Mouse (Mus musculus) embryonic facial prominence, embryonic 14.5 days (tissue): ENCODE measurements around the gene Slc41a3. TPM values are rescaled to one million over a fixed set of nuclear protein-coding genes. Genes with fewer than 3 reads are reported as not detected.
"Not testable (repeated sequence)": the region's sequence is repeated elsewhere in the genome, so short reads cannot be mapped to it uniquely, and the experiment has no call there.

Experiments used
- ATAC-seq: fragments of 200-750 bp; cut with Nextera tagmentation; 2 replicates; pipeline ENCODE4 v1.8.0; 2017; ENCODE audit warnings: low read depth, moderate number of reproducible peaks, moderate TSS enrichment
- DNase-seq: peaks from one replicate; pipeline ENCODE4 v3.0.0-alpha.2; 2015; ENCODE audit warnings: low spot score
- H3K27ac ChIP-seq: fragments of 300-500 bp; sonication (generic); replicated peaks from 2 replicates; pipeline ENCODE4 v1.5.1; 2014; ENCODE audit warnings: low read depth, mild to moderate bottlenecking, low read length, moderate library complexity
- H3K27me3 ChIP-seq: fragments of 300-500 bp; sonication (generic); replicated peaks from 2 replicates; pipeline ENCODE4 v1.6.1; 2014; ENCODE audit warnings: low read length; ENCODE audit not compliant: control insufficient read depth, insufficient read depth
- H3K36me3 ChIP-seq: fragments of 300-500 bp; sonication (generic); 2 replicates; pipeline ENCODE4 v1.6.1; 2014; ENCODE audit warnings: low read length, mixed read lengths; ENCODE audit not compliant: control insufficient read depth, insufficient read depth
- H3K4me1 ChIP-seq: fragments of 300-500 bp; sonication (generic); 2 replicates; pipeline ENCODE4 v1.6.1; 2014; ENCODE audit warnings: antibody characterized with exemption, low read length; ENCODE audit not compliant: control insufficient read depth, insufficient read depth
- H3K4me2 ChIP-seq: fragments of 300-500 bp; sonication (generic); 2 replicates; pipeline ENCODE4 v1.6.1; 2014; ENCODE audit warnings: low read depth, mild to moderate bottlenecking, low read length, moderate library complexity, mixed read lengths
- H3K4me3 ChIP-seq: fragments of 300-500 bp; sonication (generic); 2 replicates; pipeline ENCODE4 v1.5.1; 2014; ENCODE audit warnings: low read depth, mild to moderate bottlenecking, low read length
- H3K9ac ChIP-seq: fragments of 300-500 bp; sonication (generic); 2 replicates; pipeline ENCODE4 v1.6.1; 2014; ENCODE audit warnings: low read depth, mild to moderate bottlenecking, low read length, moderate library complexity, mixed read lengths
- H3K9me3 ChIP-seq: fragments of 300-500 bp; sonication (generic); 2 replicates; pipeline ENCODE4 v1.6.1; 2016; ENCODE audit warnings: low read length; ENCODE audit not compliant: control insufficient read depth
- WGBS: fragments of 180-500 bp; shearing (Covaris S2); extraction: QIAGEN DNeasy Blood & Tissue Kit; methylation state at CpG from one replicate; pipeline ENCODE4 v1.1.7; 2014; 5-methylcytosine and 5-hydroxymethylcytosine counted together
- polyA plus RNA-seq: library from polyadenylated mRNA; unstranded; fragments of >200 nt; fragmentation: Nextera tagmentation; extraction: Ambion mirVana; gene quantifications from 2 replicates; pipeline ENCODE4 v1.2.1, GENCODE M21; 2014

The Slc41a3 gene
- polyA plus RNA-seq, 1 experiment from 2014 or later: 5.4 TPM

DNA sequence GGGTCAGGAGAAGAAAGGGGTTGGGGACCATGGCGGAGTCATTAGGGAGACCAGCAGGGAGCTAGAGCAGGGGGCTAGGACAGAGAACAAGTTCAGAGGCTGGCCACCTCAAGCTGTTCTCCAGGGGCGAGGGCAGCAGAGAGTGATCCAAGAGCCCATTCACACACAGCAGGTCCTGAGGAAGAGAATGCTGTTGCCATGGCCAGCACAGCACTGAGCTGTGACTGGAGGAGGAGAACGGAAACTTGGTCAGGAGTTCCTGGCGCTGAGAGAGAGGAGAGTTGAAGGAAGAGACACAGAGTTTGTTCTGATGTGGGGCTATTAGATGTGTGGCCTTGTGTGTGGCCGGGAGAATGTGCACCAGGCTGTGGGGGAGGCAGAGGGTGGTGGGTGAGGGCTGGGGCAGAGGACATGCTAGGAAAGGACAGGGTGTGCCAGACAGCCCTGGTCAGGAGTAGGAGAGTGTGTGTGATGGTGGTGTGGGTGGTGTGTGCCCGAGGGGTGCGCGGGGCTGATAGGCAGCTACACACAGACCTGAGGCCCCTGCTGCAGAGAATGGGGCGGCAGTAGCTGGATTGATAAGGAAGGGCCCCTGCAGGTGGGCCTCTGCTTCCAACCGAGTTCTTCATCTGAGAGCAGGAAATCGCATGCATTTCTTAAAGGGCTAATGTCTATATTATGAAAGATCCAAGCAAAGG, 18.4 kb downstream of the Slc41a3 start:
- H3K9me3 ChIP-seq: no peaks in the 10 kb centered on the region
- no peaks in the 10 kb centered on the region for H3K27me3 ChIP-seq
- no peaks in the 10 kb centered on the region for H3K4me1 ChIP-seq
- no peak for DNase-seq
- WGBS: 50% methylated on average over 11 of the region's 11 CpGs
- H3K36me3 ChIP-seq: no peaks in the 10 kb centered on the region
- no peak overlapping the region for H3K27ac ChIP-seq
- no peak overlapping the region for H3K4me3 ChIP-seq
- no peak overlapping the region for H3K4me2 ChIP-seq
- ATAC-seq: no peak
- H3K9ac ChIP-seq: no peak overlapping the region

DNA sequence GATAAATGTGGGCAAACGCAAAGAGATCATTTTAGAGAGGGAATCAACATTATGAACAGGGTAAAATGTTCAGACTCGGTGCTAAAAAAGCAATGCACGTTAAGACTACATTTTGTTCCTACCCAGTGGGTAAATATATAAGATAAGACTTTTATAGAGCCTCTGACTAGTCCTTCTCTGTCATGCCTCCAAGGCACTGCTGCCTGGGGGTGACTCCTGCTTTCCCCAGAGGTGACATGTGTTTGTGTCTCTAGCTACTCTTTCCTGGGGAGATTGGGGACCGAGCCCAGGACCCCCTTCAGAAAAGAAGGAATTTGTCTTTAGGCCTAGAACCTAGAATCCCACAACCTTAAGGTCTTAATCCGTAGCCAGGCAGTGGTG, 18.9 kb downstream of the Slc41a3 start:
- Histone ChIP-seq H3K27me3 (no peaks in the 10 kb centered on the region), H3K27ac (no peak overlapping the region), H3K9ac (no peak overlapping the region), H3K9me3 (no peaks in the 10 kb centered on the region), H3K4me2 (no peak overlapping the region), H3K4me3 (no peak overlapping the region), H3K36me3 (no peaks in the 10 kb centered on the region), H3K4me1 (no peaks in the 10 kb centered on the region)
- no peak for DNase-seq
- ATAC-seq: no peak
- 82% methylated on average over 5 of the region's 5 CpGs for WGBS

DNA sequence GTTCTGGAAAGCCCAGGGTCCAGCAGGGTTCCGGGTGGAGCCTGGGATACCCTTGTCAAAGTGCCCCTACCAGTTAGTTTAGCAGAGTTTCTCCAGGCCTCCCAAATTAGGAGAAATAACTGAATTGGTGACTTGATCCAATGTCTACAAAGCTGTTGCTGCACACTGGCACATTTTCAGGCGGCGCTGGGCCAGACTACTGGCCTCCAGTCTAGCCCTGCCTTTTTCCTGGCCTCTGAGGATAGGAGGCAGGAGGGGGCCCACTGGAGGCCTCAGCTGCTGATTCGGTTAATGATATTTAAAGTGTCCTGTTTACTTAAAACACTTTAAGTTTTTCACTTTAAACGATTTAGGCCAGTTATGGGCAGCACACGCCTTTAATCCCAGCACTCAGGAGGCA, 19.7 kb downstream of the Slc41a3 start:
- DNase-seq: no peak
- no peak for ATAC-seq

DNA sequence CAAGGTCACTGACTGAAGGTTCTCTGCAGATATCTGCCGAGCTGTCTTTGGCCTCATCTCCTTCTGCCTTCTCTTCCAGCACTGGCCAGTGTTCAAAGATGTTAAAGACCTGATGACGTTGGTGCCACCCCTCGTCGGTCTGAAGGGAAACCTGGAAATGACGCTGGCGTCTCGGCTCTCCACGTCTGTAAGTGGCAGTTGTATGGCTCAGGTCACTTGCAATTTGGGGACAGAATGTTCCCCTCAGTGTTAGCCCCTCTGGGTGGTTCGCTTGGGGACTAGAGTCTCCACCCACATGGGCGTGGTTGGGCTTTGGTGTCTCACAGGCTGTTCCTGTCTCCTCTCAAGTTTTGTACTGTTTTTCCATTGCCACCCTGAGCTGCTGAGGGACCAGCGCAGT, 20.2 kb downstream of the Slc41a3 start:
- Histone ChIP-seq H3K27ac (no peak overlapping the region), H3K4me1 (no peaks in the 10 kb centered on the region), H3K4me3 (no peak overlapping the region), H3K4me2 (no peak overlapping the region), H3K9me3 (no peaks in the 10 kb centered on the region), H3K36me3 (no peaks in the 10 kb centered on the region), H3K9ac (no peak overlapping the region), H3K27me3 (no peaks in the 10 kb centered on the region)
- ATAC-seq: no peak
- WGBS: 72% methylated on average over 11 of the region's 11 CpGs
- DNase-seq: no peak

More for the DNA sequence above, 19.7 kb downstream of the Slc41a3 start:
- no peak overlapping the region for H3K27ac ChIP-seq
- no peak overlapping the region for H3K4me3 ChIP-seq
- no peaks in the 10 kb centered on the region for H3K9me3 ChIP-seq
- H3K9ac ChIP-seq: no peak overlapping the region
- no peaks in the 10 kb centered on the region for H3K4me1 ChIP-seq
- no peaks in the 10 kb centered on the region for H3K27me3 ChIP-seq
- WGBS: 82% methylated on average over 6 of the region's 6 CpGs
- H3K36me3 ChIP-seq: no peaks in the 10 kb centered on the region
- H3K4me2 ChIP-seq: no peak overlapping the region

DNA sequence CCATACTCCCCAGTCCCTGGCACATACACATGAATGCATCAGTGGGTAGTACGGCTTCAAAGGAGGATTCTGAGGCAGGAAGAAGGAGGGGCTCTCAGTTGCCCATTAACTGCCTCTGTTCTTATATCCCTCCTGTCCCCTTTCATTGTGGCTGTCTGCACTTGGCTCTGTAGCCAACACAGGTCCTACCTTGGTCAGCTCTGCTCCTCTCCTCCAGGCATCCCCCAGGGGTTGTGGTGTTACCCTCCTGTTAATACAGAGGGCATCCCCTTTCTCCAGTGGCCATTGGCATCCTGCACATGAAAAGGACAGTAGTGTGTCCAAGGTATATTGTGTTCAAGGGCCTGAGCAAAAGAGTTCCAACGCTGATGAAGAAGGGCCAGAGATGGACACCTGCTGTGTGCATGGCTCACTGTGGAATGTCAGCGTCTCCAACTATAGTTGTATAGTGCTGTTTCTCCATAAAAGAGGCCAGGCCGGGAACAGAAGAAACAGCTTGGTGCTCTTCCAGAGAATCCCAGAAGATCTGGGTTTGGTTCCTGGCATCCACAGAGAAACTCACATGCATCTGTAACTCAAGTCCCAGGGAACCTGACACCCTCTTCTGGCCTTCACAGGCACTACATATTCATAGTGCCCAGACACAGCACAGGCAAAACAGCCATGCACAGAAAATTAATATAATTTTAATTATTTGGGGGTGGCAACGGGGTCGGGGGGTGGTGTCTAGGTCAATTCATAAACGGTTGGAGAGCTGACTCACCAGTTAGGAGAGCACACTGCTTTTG, 20.9 kb downstream of the Slc41a3 start:
- Histone ChIP-seq H3K27ac (no peak overlapping the region), H3K4me3 (no peak overlapping the region), H3K9ac (no peak overlapping the region), H3K4me2 (no peak overlapping the region), H3K27me3 (no peaks in the 10 kb centered on the region), H3K4me1 (no peaks in the 10 kb centered on the region), H3K36me3 (no peaks in the 10 kb centered on the region), H3K9me3 (no peaks in the 10 kb centered on the region)
- WGBS: 84% methylated on average over 7 of the region's 7 CpGs
- DNase-seq: no peak
- ATAC-seq: no peak

DNA sequence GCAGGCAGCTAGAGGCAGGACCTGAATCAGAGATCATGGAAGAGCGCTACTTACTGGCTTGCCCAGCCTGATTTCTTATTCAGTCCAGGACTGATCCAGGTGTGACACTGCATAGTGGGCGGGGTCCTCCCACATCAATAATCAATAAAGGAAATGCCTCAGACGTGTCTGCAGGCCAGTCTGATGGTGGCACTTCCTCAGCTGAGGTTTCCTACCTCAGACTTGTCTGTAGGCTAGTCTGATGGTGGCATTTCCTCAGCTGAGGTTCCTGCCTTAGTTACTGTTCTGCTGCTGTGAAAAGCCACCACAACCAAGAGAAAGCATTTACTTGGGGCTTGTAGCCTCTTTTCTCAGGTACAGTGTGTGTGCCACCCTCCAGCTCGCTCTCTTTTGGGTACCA, 23.0 kb downstream of the Slc41a3 start:
- no peak overlapping the region for H3K9ac ChIP-seq
- WGBS: 82% methylated on average over 4 of the region's 4 CpGs
- ATAC-seq (no peak), DNase-seq (no peak)
- H3K4me3 ChIP-seq: no peak overlapping the region
- no peaks in the 10 kb centered on the region for H3K4me1 ChIP-seq
- H3K27me3 ChIP-seq: no peaks in the 10 kb centered on the region
- H3K4me2 ChIP-seq: no peak overlapping the region
- no peaks in the 10 kb centered on the region for H3K9me3 ChIP-seq
- no peak overlapping the region for H3K27ac ChIP-seq
- H3K36me3 ChIP-seq: no peaks in the 10 kb centered on the region

DNA sequence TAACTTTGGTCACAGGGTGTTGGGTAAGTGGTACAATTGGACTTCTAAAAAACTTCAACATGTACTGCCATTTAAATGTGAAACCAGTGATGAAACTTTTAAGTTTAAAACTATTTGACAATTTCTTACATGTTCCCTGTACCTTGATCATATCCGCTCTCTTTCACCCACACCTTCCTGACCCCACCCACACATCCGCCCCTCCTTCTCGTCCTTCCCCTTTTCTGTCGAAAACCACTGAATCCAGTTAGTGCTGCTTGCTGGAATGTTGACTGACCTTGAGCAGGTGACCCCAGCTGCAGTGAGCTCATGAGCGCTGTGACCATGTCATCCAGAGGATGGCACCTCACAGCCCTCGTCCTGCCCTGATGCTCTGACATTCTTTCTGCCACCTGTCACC, 25.0 kb downstream of the Slc41a3 start:
- no peaks in the 10 kb centered on the region for H3K9me3 ChIP-seq
- no peaks in the 10 kb centered on the region for H3K36me3 ChIP-seq
- 73% methylated on average over 6 of the region's 6 CpGs for WGBS
- ATAC-seq (no peak), DNase-seq (no peak)
- no peak overlapping the region for H3K9ac ChIP-seq
- no peaks in the 10 kb centered on the region for H3K4me1 ChIP-seq
- H3K4me2 ChIP-seq: no peak overlapping the region
- H3K27me3 ChIP-seq: no peaks in the 10 kb centered on the region
- no peak overlapping the region for H3K27ac ChIP-seq
- no peak overlapping the region for H3K4me3 ChIP-seq

DNA sequence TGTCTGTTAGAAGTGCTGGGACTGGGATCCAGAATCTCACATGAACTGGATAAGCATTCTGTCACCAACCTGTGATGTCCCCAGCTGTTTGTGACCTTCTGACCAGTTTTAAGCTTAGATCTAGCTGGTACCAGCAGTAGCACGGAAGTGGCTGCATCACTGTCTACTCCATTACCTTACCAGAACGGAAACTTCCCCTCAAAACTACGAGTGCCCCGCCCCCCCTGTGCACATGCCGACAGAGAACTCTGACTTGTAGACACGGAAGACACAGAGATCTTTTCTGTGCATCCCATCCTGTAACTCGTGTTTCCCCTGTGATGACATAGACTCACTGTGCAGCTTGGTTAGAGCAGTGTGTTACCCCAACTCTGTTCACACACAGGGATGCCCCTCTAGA, 25.9 kb downstream of the Slc41a3 start:
- H3K9me3 ChIP-seq: no peaks in the 10 kb centered on the region
- H3K36me3 ChIP-seq: no peaks in the 10 kb centered on the region
- H3K4me3 ChIP-seq: no peak overlapping the region
- H3K4me1 ChIP-seq: no peaks in the 10 kb centered on the region
- H3K27me3 ChIP-seq: no peaks in the 10 kb centered on the region
- no peak overlapping the region for H3K4me2 ChIP-seq
- H3K9ac ChIP-seq: no peak overlapping the region
- WGBS: 89% methylated on average over 7 of the region's 7 CpGs
- no peak overlapping the region for H3K27ac ChIP-seq
- ATAC-seq (no peak), DNase-seq (no peak)

DNA sequence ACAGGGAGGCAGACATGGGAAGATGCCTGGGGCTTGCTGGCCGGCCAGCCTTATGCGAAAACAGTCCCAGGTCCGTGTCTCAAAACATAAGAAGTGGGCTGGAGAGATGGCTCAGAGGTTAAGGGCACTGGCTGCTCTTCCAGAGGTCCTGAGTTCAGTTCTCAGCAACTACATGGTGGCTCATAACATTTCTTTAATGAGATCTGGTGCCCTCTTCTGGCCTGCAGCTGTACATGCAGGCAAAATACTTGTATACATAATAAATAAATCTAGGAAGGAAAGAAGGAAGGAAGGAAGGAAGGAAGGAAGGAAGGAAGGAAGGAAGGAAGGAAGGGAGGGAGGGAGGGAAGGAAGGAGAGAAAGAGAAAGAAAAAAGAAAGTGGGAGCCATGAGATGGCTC, 28.0 kb downstream of the Slc41a3 start:
- ATAC-seq, H3K9me3 ChIP-seq, H3K27me3 ChIP-seq, H3K4me1 ChIP-seq, H3K4me2 ChIP-seq, H3K27ac ChIP-seq, H3K4me3 ChIP-seq, H3K36me3 ChIP-seq, DNase-seq, H3K9ac ChIP-seq: not testable (repeated sequence)
- WGBS: 63% methylated on average over 3 of the region's 3 CpGs
